Mouse (Mus musculus) induced T-regulatory cell, adult 2 months (primary cell): Measurements from ENCODE around the gene Rnf208.

ENCODE experiments used
- DNase-seq: peaks from one replicate; pipeline ENCODE4 v3.0.0-alpha.2; 2012; ENCODE audit warnings: low read depth

Gene Rnf208

DNA sequence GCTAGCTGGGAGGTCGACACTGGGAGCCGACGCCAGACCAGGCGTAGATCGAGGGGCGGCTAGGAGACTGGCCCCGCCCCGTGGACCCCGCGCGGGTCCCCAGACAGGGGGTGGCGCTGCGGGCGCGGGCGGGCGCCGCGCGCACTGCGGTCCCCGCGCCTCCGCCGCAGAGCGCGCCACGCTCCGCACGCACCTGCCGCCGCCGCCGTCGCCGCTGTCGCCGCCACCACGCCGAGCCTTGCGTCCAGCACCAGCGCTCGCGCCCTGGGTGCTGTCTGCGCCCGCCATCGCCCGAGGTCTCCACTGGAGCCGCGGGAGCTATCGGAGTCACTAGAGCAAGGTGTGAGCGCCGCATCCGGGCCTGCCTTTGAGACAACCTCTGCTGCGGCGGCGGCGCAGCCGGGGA lies at the start of gene Rnf208, which contains the start of gene Cysrt1:
Rnf208 (plus strand) TSS at position 155 of the 406 bp plus-strand sequence.
Cysrt1 (minus strand) TSS at position 352 of the 406 bp plus-strand sequence.
- DNase-seq: peak; percentile 67

DNA sequence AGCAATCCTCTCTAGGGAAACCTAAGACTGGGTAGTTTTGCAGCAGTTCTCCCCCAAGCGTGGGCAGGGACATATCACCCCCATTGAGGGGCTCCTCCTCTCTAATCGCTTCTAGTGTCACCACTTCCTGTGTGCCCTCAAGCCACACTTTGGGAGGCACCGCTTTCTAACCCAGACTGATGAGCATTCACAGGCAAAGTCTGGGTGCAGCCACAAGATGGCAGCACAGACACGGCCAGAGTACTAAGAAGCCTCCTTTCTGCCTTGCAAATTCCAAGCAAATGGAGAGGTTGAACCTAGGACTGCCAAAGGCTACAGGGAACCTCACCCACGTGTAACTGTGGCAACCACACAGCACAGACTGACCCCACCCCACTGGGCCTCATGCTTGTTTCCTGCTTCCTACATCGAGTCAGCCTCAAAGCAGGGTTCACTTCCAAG lies 48.7 kb upstream of the Rnf208 start:
- DNase-seq: peak; percentile 94

GRCm38 (mm10) chr2:25194006-25194405 lies 48.0 kb upstream of the Rnf208 start:
- no peak for DNase-seq

GRCm38 (mm10) chr2:25194486-25195171 lies 47.4 kb upstream of the Rnf208 start:
- peak; percentile 67 for DNase-seq

GRCm38 (mm10) chr2:25195211-25196156 lies 46.6 kb upstream of the Rnf208 start:
- DNase-seq: peak; percentile 90

GRCm38 (mm10) chr2:25196172-25196954 lies 45.7 kb upstream of the Rnf208 start, which contains the start of gene Tor4a:
TSS of gene Tor4a (minus strand) at chr2:25196886.
- DNase-seq: peak; percentile 87

- DNase-seq: no peak
Observed at GRCm38 (mm10) chr2:25197191-25197590, 44.9 kb upstream of the Rnf208 start.

DNA sequence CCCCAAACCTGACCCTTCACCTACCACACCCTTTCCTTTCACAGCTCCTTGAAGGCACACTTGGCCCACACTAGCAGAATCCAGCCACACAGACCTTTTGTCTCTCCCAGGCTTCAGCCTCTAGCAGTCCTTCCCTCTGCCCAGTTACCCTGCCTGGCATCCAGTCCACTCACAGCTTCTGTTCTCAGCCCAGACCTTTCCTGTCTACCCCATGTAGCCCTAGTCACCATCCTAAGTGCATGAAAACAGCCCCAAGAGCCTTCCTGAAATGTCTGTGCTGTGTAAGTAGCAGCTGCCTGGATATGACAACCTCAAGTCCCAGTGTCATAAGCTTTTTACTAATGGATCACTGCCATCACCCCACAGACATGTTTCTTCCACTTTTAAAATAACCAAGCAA lies 44.1 kb upstream of the Rnf208 start:
- DNase-seq: no peak

DNA sequence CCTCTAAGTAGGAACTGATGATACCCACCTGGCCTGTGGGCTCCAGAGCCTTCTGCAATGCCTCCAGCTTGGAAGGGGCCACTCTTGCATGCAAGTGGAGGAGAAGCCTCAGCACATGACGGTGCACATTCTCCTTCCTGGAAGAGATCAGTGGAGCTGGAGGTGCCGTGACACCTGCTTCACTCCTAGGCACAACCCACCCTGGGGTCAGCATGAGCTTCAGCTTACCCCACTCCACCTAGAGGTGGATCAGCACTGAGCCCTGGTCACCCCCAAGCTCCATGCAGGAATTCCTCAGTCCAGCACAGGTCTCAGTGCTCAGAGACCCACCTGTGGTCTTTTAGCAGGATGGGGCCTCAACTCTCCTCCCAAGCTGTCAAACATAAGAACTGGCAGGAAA lies 41.4 kb upstream of the Rnf208 start:
- DNase-seq: no peak

DNA sequence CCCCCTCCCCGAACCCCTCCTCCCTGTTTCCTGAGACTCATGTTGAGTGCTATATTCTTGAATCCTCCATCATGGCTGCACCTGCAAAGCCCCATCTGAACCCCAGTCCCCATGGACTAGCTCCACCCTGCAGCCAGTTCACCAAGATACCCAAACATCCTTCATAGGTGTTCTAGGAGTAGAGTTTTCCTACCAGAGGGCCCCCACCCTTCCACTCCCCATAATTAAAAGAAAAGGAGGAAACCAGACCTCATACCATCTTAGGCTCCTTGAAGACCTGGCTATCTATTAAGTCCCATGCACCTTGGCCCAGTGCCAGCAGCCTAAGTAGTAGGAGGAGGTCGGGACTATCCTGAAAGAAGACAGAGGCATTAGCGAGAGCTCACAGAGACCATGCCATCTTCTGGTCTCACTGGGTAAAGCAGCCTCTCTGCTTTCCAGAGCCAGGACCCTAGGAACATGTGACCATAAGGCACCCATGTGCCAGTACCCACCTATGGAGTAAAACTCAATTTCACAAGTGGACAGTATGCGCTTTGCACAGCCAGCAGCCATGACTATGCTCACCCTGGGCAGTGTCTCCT lies 38.3 kb upstream of the Rnf208 start:
- DNase-seq: peak; percentile 36

- DNase-seq: no peak
Observed at GRCm38 (mm10) chr2:25207593-25207992, 34.5 kb upstream of the Rnf208 start.

DNA sequence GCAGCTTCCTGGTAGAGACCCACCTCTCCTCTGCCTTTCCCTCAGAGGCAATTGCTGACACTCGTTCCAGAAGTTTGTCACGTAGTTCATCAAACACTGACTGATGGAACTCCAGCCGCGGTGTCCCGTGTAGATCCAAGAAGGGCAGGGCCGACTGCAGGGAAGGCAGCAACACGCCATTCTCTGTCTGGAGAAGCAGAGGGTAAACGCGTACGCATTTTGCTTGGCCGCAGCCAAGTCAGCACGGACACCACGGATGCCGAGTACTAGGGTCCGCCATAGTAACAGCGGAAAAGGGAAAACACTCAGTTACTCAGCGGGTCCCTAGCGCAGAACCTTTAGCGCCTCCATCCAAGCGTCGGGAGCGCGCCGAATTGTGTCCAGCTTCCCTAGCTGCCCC lies 31.4 kb upstream of the Rnf208 start:
- DNase-seq: no peak

- DNase-seq: peak; percentile 92
Observed at GRCm38 (mm10) chr2:25211121-25211670, 30.9 kb upstream of the Rnf208 start, which contains the start of gene Nelfb. TSS of gene Nelfb (minus strand) at chr2:25211489.

GRCm38 (mm10) chr2:25213266-25213865 lies 28.7 kb upstream of the Rnf208 start:
- DNase-seq: no peak

DNA sequence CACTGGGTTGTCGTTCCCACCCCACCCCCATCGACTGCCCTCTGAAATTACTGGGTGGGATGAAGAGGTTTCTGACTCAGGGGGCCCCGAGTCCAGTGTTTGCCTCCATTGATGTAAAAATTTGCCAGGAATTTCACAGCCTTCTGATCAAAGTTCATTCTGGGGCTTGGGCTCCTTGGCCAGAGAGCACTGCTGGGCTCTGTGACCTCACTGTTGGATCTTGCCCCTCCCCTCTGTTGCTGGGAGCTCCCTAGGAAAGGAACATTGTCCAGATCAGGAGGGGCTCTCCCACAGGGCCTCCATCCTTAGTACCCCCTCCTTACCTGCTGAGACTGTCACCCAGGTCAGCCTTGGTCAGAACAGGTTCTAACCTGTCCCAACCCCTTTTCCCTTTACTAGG lies 27.6 kb upstream of the Rnf208 start, which contains the start of gene Stpg3:
Stpg3 (minus strand) TSS at position 194 of the 400 bp plus-strand sequence.
- no peak for DNase-seq

- no peak for DNase-seq
Observed at GRCm38 (mm10) chr2:25217666-25218065, 24.4 kb upstream of the Rnf208 start.

DNA sequence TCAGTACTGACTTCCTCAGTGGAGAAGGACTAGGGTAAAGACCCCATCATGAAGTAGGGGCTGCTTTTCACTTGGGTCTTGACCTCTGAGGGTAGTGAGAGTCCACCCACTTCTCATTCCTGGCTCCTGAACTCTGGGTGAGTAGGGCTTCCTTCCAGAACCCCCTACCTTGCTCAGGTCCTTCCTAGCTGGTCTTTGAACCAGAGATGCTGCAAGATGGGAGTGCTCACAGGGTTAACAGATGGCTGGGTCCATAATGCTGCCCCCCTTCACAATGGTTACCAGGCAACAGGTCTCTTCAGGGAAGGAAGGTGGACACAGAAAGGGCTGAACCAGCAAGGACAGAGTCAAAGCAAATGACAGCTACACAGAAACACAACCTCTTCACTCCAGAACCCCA lies 23.6 kb upstream of the Rnf208 start, which contains the start of gene Fam166a:
Fam166a (plus strand) TSS at position 301 of the 400 bp plus-strand sequence.
- no peak for DNase-seq

GRCm38 (mm10) chr2:25221331-25221772 lies 20.7 kb upstream of the Rnf208 start:
- no peak for DNase-seq

DNA sequence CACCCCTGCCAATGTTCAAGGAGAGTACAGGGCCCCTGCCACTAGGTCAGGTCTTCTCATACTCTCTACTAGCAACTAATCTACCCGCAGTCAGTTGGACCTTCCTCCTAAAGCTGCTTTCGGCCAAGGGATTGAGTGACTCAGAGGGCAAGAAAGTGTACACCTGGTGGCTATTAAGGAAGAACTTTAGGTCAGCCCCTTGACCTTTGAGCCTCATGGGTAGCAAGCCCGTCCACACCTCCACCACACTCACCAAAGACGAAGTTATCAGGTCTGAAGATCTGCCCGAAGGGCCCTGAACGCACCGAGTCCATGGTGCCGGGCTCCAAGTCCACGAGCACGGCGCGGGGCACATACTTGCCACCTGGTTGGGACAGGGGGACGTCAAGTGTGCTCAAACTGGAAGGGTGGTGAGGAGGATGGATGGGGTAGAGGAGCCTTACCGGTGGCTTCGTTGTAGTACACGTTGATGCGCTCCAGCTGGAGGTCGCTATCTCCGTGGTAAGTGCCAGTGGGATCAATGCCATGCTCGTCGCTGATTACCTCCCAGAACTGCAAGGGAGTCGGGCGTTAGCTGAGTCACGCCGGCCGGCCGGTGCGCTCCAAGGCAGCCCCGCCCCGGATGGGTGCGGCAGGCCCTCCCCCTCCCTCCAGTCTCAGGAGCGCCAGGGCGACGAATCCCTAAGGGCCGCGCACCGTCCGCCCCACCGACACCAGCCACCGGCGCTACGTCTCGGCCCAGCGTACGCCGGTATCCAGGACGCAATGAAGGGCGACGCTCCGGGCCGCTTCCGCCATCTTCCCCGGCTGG lies 18.2 kb upstream of the Rnf208 start:
- DNase-seq: no peak

DNA sequence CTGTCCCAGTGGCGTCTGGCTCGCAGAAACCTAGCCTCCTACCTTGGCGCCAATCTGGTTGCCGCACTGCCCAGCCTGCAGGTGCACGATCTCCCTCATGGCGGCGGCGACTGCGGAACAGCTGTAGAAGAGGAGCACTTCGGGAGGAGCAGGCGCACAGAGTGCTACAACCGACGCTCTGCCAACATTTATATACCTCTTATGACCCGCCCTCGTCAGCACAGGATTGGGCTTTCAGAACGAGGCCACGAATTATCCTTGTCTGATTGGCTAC lies 17.6 kb upstream of the Rnf208 start, which contains the start of gene Tubb4b:
Tubb4b (minus strand) TSS at position 211 of the 274 bp plus-strand sequence.
- no peak for DNase-seq
